Mouse (Mus musculus) kidney, embryonic 14.5 days (tissue): ENCODE data around the gene A26c2. TPM values are rescaled to one million over a fixed set of nuclear protein-coding genes. Genes with fewer than 3 reads are reported as not detected.

Experiments
- ATAC-seq: fragments of 200-750 bp; cut with Nextera tagmentation; 2 replicates; pipeline ENCODE4 v1.8.0; 2017; ENCODE audit warnings: moderate number of reproducible peaks, mild to moderate bottlenecking, moderate TSS enrichment, moderate library complexity; ENCODE audit not compliant: low FRiP score, low TSS enrichment
- H3K27ac ChIP-seq: fragments of 300-500 bp; sonication (generic); 2 replicates; pipeline ENCODE4 v1.5.1; 2014; ENCODE audit warnings: low read depth, mild to moderate bottlenecking, low read length, moderate library complexity, mixed read lengths
- H3K27me3 ChIP-seq: fragments of 300-500 bp; sonication (generic); 2 replicates; pipeline ENCODE4 v1.6.1; 2014; ENCODE audit warnings: mild to moderate bottlenecking, low read length; ENCODE audit not compliant: control insufficient read depth, insufficient read depth
- H3K36me3 ChIP-seq: fragments of 300-500 bp; sonication (generic); 2 replicates; pipeline ENCODE4 v1.6.1; 2014; ENCODE audit warnings: low read length, mixed read lengths; ENCODE audit not compliant: control insufficient read depth, insufficient read depth
- H3K4me1 ChIP-seq: fragments of 300-500 bp; sonication (generic); 2 replicates; pipeline ENCODE4 v1.6.1; 2014; ENCODE audit warnings: low read length, mixed read lengths; ENCODE audit not compliant: control insufficient read depth, insufficient read depth
- H3K4me2 ChIP-seq: fragments of 300-500 bp; sonication (generic); replicated peaks from 2 replicates; pipeline ENCODE4 v1.6.1; 2014; ENCODE audit warnings: low read depth, mild to moderate bottlenecking, low read length
- H3K4me3 ChIP-seq: fragments of 300-500 bp; sonication (generic); 2 replicates; pipeline ENCODE4 v1.5.1; 2014; ENCODE audit warnings: mild to moderate bottlenecking, low read length
- H3K9ac ChIP-seq: fragments of 300-500 bp; sonication (generic); 2 replicates; pipeline ENCODE4 v1.6.1; 2014; ENCODE audit warnings: low read depth, mild to moderate bottlenecking, low read length, moderate library complexity
- H3K9me3 ChIP-seq: fragments of 300-500 bp; sonication (generic); 2 replicates; pipeline ENCODE4 v1.6.1; 2016; ENCODE audit warnings: low read length; ENCODE audit not compliant: control insufficient read depth
- WGBS: fragments of 180-500 bp; shearing (Covaris S2); extraction: QIAGEN DNeasy Blood & Tissue Kit; methylation state at CpG from one replicate; pipeline ENCODE4 v1.1.7; 2014; 5-methylcytosine and 5-hydroxymethylcytosine counted together
- polyA plus RNA-seq: library from polyadenylated mRNA; unstranded; fragments of >200 nt; fragmentation: Nextera tagmentation; extraction: Ambion mirVana; gene quantifications from 2 replicates; pipeline ENCODE4 v1.2.1, GENCODE M21; 2014

The A26c2 gene
- not detected in 2 replicates for polyA plus RNA-seq

DNA sequence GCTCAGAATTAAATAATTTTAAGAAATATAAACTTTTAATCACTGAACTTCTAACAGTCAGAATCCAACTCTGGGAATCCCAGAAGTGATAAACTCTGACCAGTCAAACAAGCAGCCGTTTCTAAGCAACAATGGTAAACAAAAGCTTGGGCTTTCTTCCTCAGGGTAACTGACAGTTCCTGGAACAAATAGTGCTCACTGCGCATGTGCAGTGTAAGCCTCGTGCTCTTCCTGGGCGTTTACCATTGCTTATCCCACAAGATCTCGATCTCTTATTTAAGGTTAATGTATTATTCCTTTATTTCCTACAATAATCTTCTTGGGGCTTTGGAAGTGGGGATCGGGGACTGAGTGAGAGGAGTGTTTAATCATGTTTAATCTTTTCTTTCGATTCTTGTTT is at the start of gene A26c2:
Gene A26c2, minus strand, starts transcription at position 101 of the 400 bp plus-strand sequence.
- no peak within 1 kb of the TSS for H3K4me3 ChIP-seq
- no peak for ATAC-seq
- H3K4me2 ChIP-seq, result no peak within 1 kb of the TSS
- no peaks in the 10 kb centered on the region for H3K36me3 ChIP-seq
- H3K27me3 ChIP-seq, result no peaks in the 10 kb centered on the region
- H3K27ac ChIP-seq, result no peak within 1 kb of the TSS
- no peaks in the 10 kb centered on the region for H3K9me3 ChIP-seq
- no peaks in the 10 kb centered on the region for H3K4me1 ChIP-seq
- H3K9ac ChIP-seq, result no peak within 1 kb of the TSS
- 85% methylated on average over 7 of the region's 7 CpGs for WGBS

- H3K9me3 ChIP-seq, result no peaks in the 10 kb centered on the region; the same call in 1 of the 2 replicates
- ATAC-seq, result no peak
- no peaks in the 10 kb centered on the region for H3K4me1 ChIP-seq
- H3K9ac ChIP-seq, result no peak overlapping the region
- no peaks in the 10 kb centered on the region for H3K27me3 ChIP-seq
- H3K36me3 ChIP-seq, result no peaks in the 10 kb centered on the region
- H3K4me2 ChIP-seq, result no peak overlapping the region
- no peak overlapping the region for H3K4me3 ChIP-seq
- H3K27ac ChIP-seq, result no peak overlapping the region
Measured at GRCm38 (mm10) chr7:62851471-62851870, 28.0 kb upstream of the A26c2 start.
